Mouse (Mus musculus) limb, embryonic 13.5 days (tissue): ENCODE measurements around the gene Fam162b. TPM values are rescaled to one million over a fixed set of nuclear protein-coding genes. Genes with fewer than 3 reads are reported as not detected.
A peak's percentile ranks its signal among the peaks of the same experiment; 100 is the strongest.

Experiments
- ATAC-seq: fragments of 200-750 bp; cut with Nextera tagmentation; 2 replicates; pipeline ENCODE4 v1.8.0; 2017; ENCODE audit warnings: low read depth, moderate number of reproducible peaks, moderate TSS enrichment; ENCODE audit not compliant: low FRiP score
- H3K27ac ChIP-seq: fragments of 300-500 bp; sonication (generic); 2 replicates; pipeline ENCODE4 v1.5.1; 2015; ENCODE audit warnings: inconsistent platforms, mild to moderate bottlenecking, moderate library complexity
- H3K27me3 ChIP-seq: fragments of 300-500 bp; sonication (generic); 2 replicates; pipeline ENCODE4 v1.6.1; 2015; ENCODE audit warnings: mild to moderate bottlenecking, inconsistent platforms
- H3K36me3 ChIP-seq: fragments of 300-500 bp; sonication (generic); 2 replicates; pipeline ENCODE4 v1.6.1; 2015; ENCODE audit warnings: inconsistent platforms, mild to moderate bottlenecking, moderate library complexity
- H3K4me1 ChIP-seq: fragments of 300-500 bp; sonication (generic); 2 replicates; pipeline ENCODE4 v1.6.1; 2015; ENCODE audit warnings: inconsistent platforms
- H3K4me2 ChIP-seq: fragments of 300-500 bp; sonication (generic); replicated peaks from 2 replicates; pipeline ENCODE4 v1.6.1; 2015; ENCODE audit warnings: inconsistent platforms, mild to moderate bottlenecking, moderate library complexity
- H3K4me3 ChIP-seq: fragments of 300-500 bp; sonication (generic); 2 replicates; pipeline ENCODE4 v1.5.1; 2015; ENCODE audit warnings: moderate library complexity, mild to moderate bottlenecking, inconsistent platforms
- H3K9ac ChIP-seq: fragments of 300-500 bp; sonication (generic); 2 replicates; pipeline ENCODE4 v1.6.1; 2015; ENCODE audit warnings: mild to moderate bottlenecking, inconsistent platforms
- H3K9me3 ChIP-seq: fragments of 300-500 bp; sonication (generic); 2 replicates; pipeline ENCODE4 v1.6.1; 2016; ENCODE audit warnings: inconsistent platforms
- WGBS: fragments of 180-500 bp; shearing (Covaris S2); methylation state at CpG from one replicate; pipeline ENCODE4 v1.1.7; 2015; 5-methylcytosine and 5-hydroxymethylcytosine counted together
- polyA plus RNA-seq: library from polyadenylated mRNA; unstranded; fragments of >200 nt; fragmentation: Nextera tagmentation; extraction: Ambion mirVana; gene quantifications from 2 replicates; pipeline ENCODE4 v1.2.1, GENCODE M21; 2015

The Fam162b gene
- polyA plus RNA-seq, 1 experiment from 2014 or later = 2.5 TPM

GRCm38 (mm10) chr10:51595001-51595931 lies 4.9 kb upstream of the Fam162b start:
- H3K9ac ChIP-seq = no peak overlapping the region
- 42% methylated on average over 10 of the region's 10 CpGs for WGBS
- peaks cover 11% of the 10 kb centered on the region; the same call in 1 of the 2 replicates for H3K27me3 ChIP-seq
- peaks cover 2% of the 10 kb centered on the region for H3K4me1 ChIP-seq
- H3K27ac ChIP-seq = no peak overlapping the region
- H3K4me3 ChIP-seq = no peak overlapping the region
- no peaks in the 10 kb centered on the region for H3K36me3 ChIP-seq
- no peaks in the 10 kb centered on the region for H3K9me3 ChIP-seq
- no peak overlapping the region for H3K4me2 ChIP-seq
- peak; percentile 57; the same call in 1 of the 2 replicates for ATAC-seq

- H3K9ac ChIP-seq = no peak overlapping the region
These were observed 1.3 kb upstream of the Fam162b start for GRCm38 (mm10) chr10:51591574-51591973.

GRCm38 (mm10) chr10:51584919-51585318 lies 5.4 kb downstream of the Fam162b start:
- no peaks in the 10 kb centered on the region for H3K9me3 ChIP-seq
- no peak for ATAC-seq
- no peak overlapping the region for H3K27ac ChIP-seq
- no peak overlapping the region for H3K4me2 ChIP-seq
- no peaks in the 10 kb centered on the region for H3K36me3 ChIP-seq
- no peak overlapping the region for H3K9ac ChIP-seq
- no peak overlapping the region for H3K4me3 ChIP-seq
- H3K27me3 ChIP-seq = peaks cover 5% of the 10 kb centered on the region; the same call in 1 of the 2 replicates
- H3K4me1 ChIP-seq = peaks cover 3% of the 10 kb centered on the region

More at GRCm38 (mm10) chr10:51591574-51591973, 1.3 kb upstream of the Fam162b start:
- peaks cover 19% of the 10 kb centered on the region; the same call in 1 of the 2 replicates for H3K27me3 ChIP-seq
- H3K9me3 ChIP-seq = no peaks in the 10 kb centered on the region
- H3K36me3 ChIP-seq = no peaks in the 10 kb centered on the region
- WGBS = 90% methylated on average over 2 of the region's 2 CpGs
- H3K4me1 ChIP-seq = peaks cover 9% of the 10 kb centered on the region
- no peak overlapping the region for H3K4me2 ChIP-seq
- H3K4me3 ChIP-seq = no peak overlapping the region
- ATAC-seq = no peak
- H3K27ac ChIP-seq = no peak overlapping the region

GRCm38 (mm10) chr10:51584378-51584777 lies 5.9 kb downstream of the Fam162b start:
- Histone ChIP-seq H3K4me3 (no peak overlapping the region), H3K4me2 (no peak overlapping the region), H3K4me1 (no peaks in the 10 kb centered on the region), H3K27ac (no peak overlapping the region), H3K9me3 (no peaks in the 10 kb centered on the region), H3K9ac (no peak overlapping the region), H3K36me3 (no peaks in the 10 kb centered on the region), H3K27me3 (no peaks in the 10 kb centered on the region; the same call in 1 of the 2 replicates)
- no peak for ATAC-seq
- WGBS = 76% methylated on average over 1 of the region's 1 CpGs

- no peak for ATAC-seq
- H3K4me2 ChIP-seq = no peak overlapping the region
- no peak overlapping the region for H3K4me3 ChIP-seq
- H3K27me3 ChIP-seq = no peaks in the 10 kb centered on the region
- H3K9me3 ChIP-seq = no peaks in the 10 kb centered on the region
- no peak overlapping the region for H3K9ac ChIP-seq
- H3K27ac ChIP-seq = no peak overlapping the region
- no peaks in the 10 kb centered on the region for H3K4me1 ChIP-seq
- H3K36me3 ChIP-seq = no peaks in the 10 kb centered on the region
- WGBS = 73% methylated on average over 9 of the region's 9 CpGs
These were observed 18.9 kb downstream of the Fam162b start for GRCm38 (mm10) chr10:51571225-51571996.

GRCm38 (mm10) chr10:51556005-51556404 lies 34.3 kb downstream of the Fam162b start:
- Histone ChIP-seq H3K27ac (no peak overlapping the region), H3K9ac (no peak overlapping the region), H3K9me3 (no peaks in the 10 kb centered on the region), H3K4me3 (no peak overlapping the region), H3K4me2 (no peak overlapping the region), H3K27me3 (no peaks in the 10 kb centered on the region), H3K4me1 (no peaks in the 10 kb centered on the region), H3K36me3 (no peaks in the 10 kb centered on the region)
- no peak for ATAC-seq
- 76% methylated on average over 1 of the region's 1 CpGs for WGBS

GRCm38 (mm10) chr10:51553348-51554123 lies 36.8 kb downstream of the Fam162b start:
- Histone ChIP-seq H3K27ac (no peak overlapping the region), H3K9me3 (no peaks in the 10 kb centered on the region), H3K36me3 (no peaks in the 10 kb centered on the region), H3K9ac (peak overlapping the region; percentile 57), H3K27me3 (no peaks in the 10 kb centered on the region), H3K4me2 (peak overlapping the region; percentile 74), H3K4me1 (no peaks in the 10 kb centered on the region), H3K4me3 (peak overlapping the region; percentile 46)
- peak; percentile 87 for ATAC-seq
- under 1% methylated on average over 16 of the region's 16 CpGs for WGBS

Other genes with a start within 250 kb of the Fam162b start
- gene Gm49339, start 109.9 kb downstream of the Fam162b start, polyA plus RNA-seq = 0.15 TPM in 1 of 2 replicates, not detected in the other
- 0.29 and 0.80 TPM in 2 replicates for gene Lilr4b, start 109.9 kb downstream of the Fam162b start, polyA plus RNA-seq
- gene Lilrb4a, start 99.6 kb downstream of the Fam162b start, polyA plus RNA-seq = 2.6 and 3.1 TPM in 2 replicates
- not detected in 2 replicates for gene Gprc6a, start 40.9 kb upstream of the Fam162b start, polyA plus RNA-seq
- not detected in 2 replicates for gene Rfx6, start 87.2 kb upstream of the Fam162b start, polyA plus RNA-seq